Mouse (Mus musculus): ENCODE measurements around the gene Tmem189.
"Not testable (repeated sequence)": the region's sequence is repeated elsewhere in the genome, so short reads cannot be mapped to it uniquely, and the experiment has no call there.

Tmem189 gene

GRCm38 (mm10) chr2:167651622-167652021 is 38.0 kb downstream of the Tmem189 start:
- no peak for DNase-seq (ENCODE audit: low spot score in 2 of 2)

GRCm38 (mm10) chr2:167649290-167650032 is 40.2 kb downstream of the Tmem189 start:
- DNase-seq (ENCODE audit: low spot score in 2 of 2): no peak

- no peak for DNase-seq (ENCODE audit: low spot score in 2 of 2)
These were observed 43.2 kb downstream of the Tmem189 start for GRCm38 (mm10) chr2:167646411-167646810.

- not testable (repeated sequence) for DNase-seq (ENCODE audit: low spot score in 2 of 2)
These were observed 46.1 kb downstream of the Tmem189 start for GRCm38 (mm10) chr2:167643356-167644052.

- no peak for DNase-seq (ENCODE audit: low spot score in 2 of 2)
These were observed 47.5 kb downstream of the Tmem189 start for GRCm38 (mm10) chr2:167642164-167642563.

- DNase-seq (ENCODE audit: low spot score in 2 of 2): no peak
These were observed 48.3 kb downstream of the Tmem189 start for GRCm38 (mm10) chr2:167641337-167641736.

GRCm38 (mm10) chr2:167640279-167640678 is 49.3 kb downstream of the Tmem189 start:
- no peak for DNase-seq (ENCODE audit: low spot score in 2 of 2)

GRCm38 (mm10) chr2:167634865-167635512 is 54.6 kb downstream of the Tmem189 start:
- no peak for DNase-seq (ENCODE audit: low spot score in 2 of 2)

- DNase-seq (ENCODE audit: low spot score in 2 of 2): peak; percentile 87 to 90
These were observed 55.3 kb downstream of the Tmem189 start for GRCm38 (mm10) chr2:167634338-167634770.

- DNase-seq (ENCODE audit: low spot score in 2 of 2): no peak
These were observed 56.1 kb downstream of the Tmem189 start for GRCm38 (mm10) chr2:167633537-167633872.

- no peak for DNase-seq (ENCODE audit: low spot score in 2 of 2)
These were observed 56.7 kb downstream of the Tmem189 start for GRCm38 (mm10) chr2:167632731-167633536.

- DNase-seq (ENCODE audit: low spot score in 2 of 2): peak; percentile 90
These were observed 57.8 kb downstream of the Tmem189 start, which contains the start of gene Ube2v1 for GRCm38 (mm10) chr2:167631591-167632448. TSS of gene Ube2v1 (minus strand) at chr2:167632095.

- no peak for DNase-seq (ENCODE audit: low spot score in 2 of 2)
These were observed 58.4 kb downstream of the Tmem189 start for GRCm38 (mm10) chr2:167631181-167631590.

GRCm38 (mm10) chr2:167630421-167630820 is 59.2 kb downstream of the Tmem189 start:
- DNase-seq (ENCODE audit: low spot score in 2 of 2): no peak

GRCm38 (mm10) chr2:167629665-167630209 is 59.9 kb downstream of the Tmem189 start:
- DNase-seq (ENCODE audit: low spot score in 2 of 2): no peak

- DNase-seq (ENCODE audit: low spot score in 2 of 2): no peak
These were observed 60.8 kb downstream of the Tmem189 start for GRCm38 (mm10) chr2:167628872-167629271.

- DNase-seq (ENCODE audit: low spot score in 2 of 2): no peak
These were observed 62.6 kb downstream of the Tmem189 start for GRCm38 (mm10) chr2:167627019-167627418.

- no peak for DNase-seq (ENCODE audit: low spot score in 2 of 2)
These were observed 64.0 kb downstream of the Tmem189 start for GRCm38 (mm10) chr2:167625670-167626069.

- no peak for DNase-seq (ENCODE audit: low spot score in 2 of 2)
These were observed 65.1 kb downstream of the Tmem189 start for GRCm38 (mm10) chr2:167624368-167625075.

- DNase-seq (ENCODE audit: low spot score in 2 of 2): no peak
These were observed 66.7 kb downstream of the Tmem189 start for GRCm38 (mm10) chr2:167622965-167623364.

All from frontal cortex, postnatal 25 days (tissue).